Mouse (Mus musculus): ENCODE results near the gene Eif4e3. TPM values are rescaled to one million over a fixed set of nuclear protein-coding genes. Genes with fewer than 3 reads are reported as not detected.

Eif4e3 gene
- total RNA-seq, 2 experiments from 2014 or later: 5.9 to 8.6 TPM

GRCm38 (mm10) chr6:99629726-99630458 is 36.7 kb downstream of the Eif4e3 start:
- no peak for ATAC-seq (replicated peaks; ENCODE audit: low FRiP score, low TSS enrichment, poor library complexity, severe bottlenecking)

GRCm38 (mm10) chr6:99626347-99626746 is 40.2 kb downstream of the Eif4e3 start:
- no peak for ATAC-seq (replicated peaks; ENCODE audit: low FRiP score, low TSS enrichment, poor library complexity, severe bottlenecking)

- ATAC-seq (replicated peaks; ENCODE audit: low FRiP score, low TSS enrichment, poor library complexity, severe bottlenecking): no peak
These were observed 40.8 kb downstream of the Eif4e3 start for GRCm38 (mm10) chr6:99625803-99626202.

GRCm38 (mm10) chr6:99625306-99625705 is 41.3 kb downstream of the Eif4e3 start:
- ATAC-seq (replicated peaks; ENCODE audit: low FRiP score, low TSS enrichment, poor library complexity, severe bottlenecking): no peak

GRCm38 (mm10) chr6:99624542-99624941 is 42.0 kb downstream of the Eif4e3 start:
- no peak for ATAC-seq (replicated peaks; ENCODE audit: low FRiP score, low TSS enrichment, poor library complexity, severe bottlenecking)

- no peak for ATAC-seq (replicated peaks; ENCODE audit: low FRiP score, low TSS enrichment, poor library complexity, severe bottlenecking)
These were observed 42.9 kb downstream of the Eif4e3 start for GRCm38 (mm10) chr6:99623641-99624040.

GRCm38 (mm10) chr6:99621167-99621566 is 45.4 kb downstream of the Eif4e3 start:
- ATAC-seq (replicated peaks; ENCODE audit: low FRiP score, low TSS enrichment, poor library complexity, severe bottlenecking): no peak

GRCm38 (mm10) chr6:99620471-99620870 is 46.1 kb downstream of the Eif4e3 start:
- ATAC-seq (replicated peaks; ENCODE audit: low FRiP score, low TSS enrichment, poor library complexity, severe bottlenecking): no peak

GRCm38 (mm10) chr6:99619964-99620363 is 46.6 kb downstream of the Eif4e3 start:
- no peak for ATAC-seq (replicated peaks; ENCODE audit: low FRiP score, low TSS enrichment, poor library complexity, severe bottlenecking)

- ATAC-seq (replicated peaks; ENCODE audit: low FRiP score, low TSS enrichment, poor library complexity, severe bottlenecking): no peak
These were observed 47.1 kb downstream of the Eif4e3 start for GRCm38 (mm10) chr6:99619466-99619865.

GRCm38 (mm10) chr6:99617867-99618266 is 48.7 kb downstream of the Eif4e3 start:
- no peak for ATAC-seq (replicated peaks; ENCODE audit: low FRiP score, low TSS enrichment, poor library complexity, severe bottlenecking)

GRCm38 (mm10) chr6:99617415-99617814 is 49.2 kb downstream of the Eif4e3 start:
- no peak for ATAC-seq (replicated peaks; ENCODE audit: low FRiP score, low TSS enrichment, poor library complexity, severe bottlenecking)

GRCm38 (mm10) chr6:99615272-99615751 is 51.3 kb downstream of the Eif4e3 start:
- no peak for ATAC-seq (replicated peaks; ENCODE audit: low FRiP score, low TSS enrichment, poor library complexity, severe bottlenecking)

GRCm38 (mm10) chr6:99614566-99615271 is 51.9 kb downstream of the Eif4e3 start:
- no peak for ATAC-seq (replicated peaks; ENCODE audit: low FRiP score, low TSS enrichment, poor library complexity, severe bottlenecking)

- no peak for ATAC-seq (replicated peaks; ENCODE audit: low FRiP score, low TSS enrichment, poor library complexity, severe bottlenecking)
These were observed 54.7 kb downstream of the Eif4e3 start for GRCm38 (mm10) chr6:99611866-99612265.

GRCm38 (mm10) chr6:99610454-99611427 is 55.8 kb downstream of the Eif4e3 start:
- no peak for ATAC-seq (replicated peaks; ENCODE audit: low FRiP score, low TSS enrichment, poor library complexity, severe bottlenecking)

GRCm38 (mm10) chr6:99606079-99606478 is 60.5 kb downstream of the Eif4e3 start:
- ATAC-seq (replicated peaks; ENCODE audit: low FRiP score, low TSS enrichment, poor library complexity, severe bottlenecking): no peak

- no peak for ATAC-seq (replicated peaks; ENCODE audit: low FRiP score, low TSS enrichment, poor library complexity, severe bottlenecking)
These were observed 61.8 kb downstream of the Eif4e3 start for GRCm38 (mm10) chr6:99604758-99605157.

- no peak for ATAC-seq (replicated peaks; ENCODE audit: low FRiP score, low TSS enrichment, poor library complexity, severe bottlenecking)
These were observed 64.1 kb downstream of the Eif4e3 start for GRCm38 (mm10) chr6:99602434-99602833.

- ATAC-seq (replicated peaks; ENCODE audit: low FRiP score, low TSS enrichment, poor library complexity, severe bottlenecking): no peak
These were observed 65.7 kb downstream of the Eif4e3 start for GRCm38 (mm10) chr6:99600886-99601285.

Data from megakaryocyte-erythroid progenitor cell, adult 5-6 weeks (primary cell).